Mouse (Mus musculus): ENCODE measurements around the gene Ppp1r15a. TPM values are rescaled to one million over a fixed set of nuclear protein-coding genes. Genes with fewer than 3 reads are reported as not detected.

The Ppp1r15a gene
- polyA plus RNA-seq (2015; fragmentation: Nextera tagmentation; extraction: Ambion mirVana), result 22.9 and 23.0 TPM in 2 replicates

GRCm38 (mm10) chr7:45525809-45526473, at the start of gene Ppp1r15a, which contains the start of gene Plekha4:
Gene Ppp1r15a, minus strand, starts transcription at chr7:45526268.
Gene Plekha4, plus strand, starts transcription at chr7:45526330.
- Histone ChIP-seq H3K9ac (peak within 1 kb of the TSS; percentile 89), H3K4me1 (peaks cover 47% of the 10 kb centered on the region), H3K27ac (peak within 1 kb of the TSS; percentile 82), H3K36me3 (peaks cover 17% of the 10 kb centered on the region), H3K4me2 (peak within 1 kb of the TSS; percentile 82), H3K4me3 (peak within 1 kb of the TSS; percentile 83), H3K9me3 (no peaks in the 10 kb centered on the region), H3K27me3 (no peaks in the 10 kb centered on the region)
- peak; percentile 81 for ATAC-seq (ENCODE audit: insufficient number of reproducible peaks, insufficient read depth, low FRiP score, low TSS enrichment, low read depth)
- WGBS, result under 1% methylated on average over 54 of the region's 54 CpGs

- Histone ChIP-seq H3K9ac (0 out of 2 replicates have a peak overlapping the region, but pooled peaks have one; percentile 36), H3K36me3 (peaks cover 43% of the 10 kb centered on the region), H3K27ac (no peak overlapping the region), H3K4me1 (peaks cover 17% of the 10 kb centered on the region), H3K4me2 (no peak overlapping the region), H3K4me3 (no peak overlapping the region), H3K9me3 (no peaks in the 10 kb centered on the region), H3K27me3 (no peaks in the 10 kb centered on the region)
- no peak for ATAC-seq (ENCODE audit: insufficient number of reproducible peaks, insufficient read depth, low FRiP score, low TSS enrichment, low read depth)
- WGBS, result 82% methylated on average over 15 of the region's 15 CpGs
Observed at GRCm38 (mm10) chr7:45574472-45575379, 48.7 kb upstream of the Ppp1r15a start.

- Histone ChIP-seq H3K4me1 (peaks cover 18% of the 10 kb centered on the region), H3K4me2 (no peak overlapping the region), H3K27ac (no peak overlapping the region), H3K9ac (no peak overlapping the region; the same call in 1 of the 2 replicates), H3K9me3 (no peaks in the 10 kb centered on the region), H3K36me3 (peaks cover 40% of the 10 kb centered on the region), H3K4me3 (no peak overlapping the region), H3K27me3 (no peaks in the 10 kb centered on the region)
- 76% methylated on average over 8 of the region's 8 CpGs for WGBS
- ATAC-seq (ENCODE audit: insufficient number of reproducible peaks, insufficient read depth, low FRiP score, low TSS enrichment, low read depth), result no peak
Observed at GRCm38 (mm10) chr7:45573954-45574353, 47.9 kb upstream of the Ppp1r15a start.

- Histone ChIP-seq H3K9ac (peak overlapping the region; percentile 91; the same call in 1 of the 2 replicates), H3K36me3 (peaks cover 21% of the 10 kb centered on the region), H3K27ac (no peak overlapping the region), H3K27me3 (no peaks in the 10 kb centered on the region), H3K4me1 (peaks cover 28% of the 10 kb centered on the region), H3K4me2 (no peak overlapping the region), H3K4me3 (no peak overlapping the region), H3K9me3 (no peaks in the 10 kb centered on the region)
- ATAC-seq (ENCODE audit: insufficient number of reproducible peaks, insufficient read depth, low FRiP score, low TSS enrichment, low read depth), result no peak
- 42% methylated on average over 1 of the region's 1 CpGs for WGBS
Observed at GRCm38 (mm10) chr7:45571966-45572365, 45.9 kb upstream of the Ppp1r15a start.

GRCm38 (mm10) chr7:45570103-45570741, 44.2 kb upstream of the Ppp1r15a start, which contains the start of gene Bcat2:
Gene Bcat2, plus strand, starts transcription at chr7:45570153.
- H3K9ac ChIP-seq, result peak within 1 kb of the TSS; percentile 91
- peaks cover 28% of the 10 kb centered on the region for H3K4me1 ChIP-seq
- peak within 1 kb of the TSS; percentile 93 for H3K27ac ChIP-seq
- no peaks in the 10 kb centered on the region for H3K9me3 ChIP-seq
- peak within 1 kb of the TSS; percentile 76 for H3K4me3 ChIP-seq
- no peaks in the 10 kb centered on the region for H3K27me3 ChIP-seq
- peak within 1 kb of the TSS; percentile 79 for H3K4me2 ChIP-seq
- peaks cover 6% of the 10 kb centered on the region; the same call in 1 of the 2 replicates for H3K36me3 ChIP-seq
- ATAC-seq (ENCODE audit: insufficient number of reproducible peaks, insufficient read depth, low FRiP score, low TSS enrichment, low read depth), result peak; percentile 60; the same call in 1 of the 2 replicates
- WGBS, result under 1% methylated on average over 41 of the region's 42 CpGs

GRCm38 (mm10) chr7:45568601-45569473, 42.8 kb upstream of the Ppp1r15a start:
- Histone ChIP-seq H3K9ac (0 out of 2 replicates have a peak overlapping the region, but pooled peaks have one; percentile 65), H3K27ac (peak overlapping the region; percentile 78), H3K4me1 (peaks cover 28% of the 10 kb centered on the region), H3K9me3 (no peaks in the 10 kb centered on the region), H3K4me3 (peak overlapping the region; percentile 41), H3K27me3 (no peaks in the 10 kb centered on the region), H3K36me3 (peaks cover 3% of the 10 kb centered on the region; the same call in 1 of the 2 replicates), H3K4me2 (peak overlapping the region; percentile 64)
- 80% methylated on average over 10 of the region's 10 CpGs for WGBS
- ATAC-seq (ENCODE audit: insufficient number of reproducible peaks, insufficient read depth, low FRiP score, low TSS enrichment, low read depth), result no peak

GRCm38 (mm10) chr7:45567780-45568516, 41.9 kb upstream of the Ppp1r15a start:
- Histone ChIP-seq H3K36me3 (no peaks in the 10 kb centered on the region), H3K4me1 (peaks cover 28% of the 10 kb centered on the region), H3K27ac (peak overlapping the region; percentile 78), H3K9ac (peak overlapping the region; percentile 65), H3K9me3 (no peaks in the 10 kb centered on the region), H3K4me2 (peak overlapping the region; percentile 64), H3K4me3 (peak overlapping the region; percentile 41), H3K27me3 (no peaks in the 10 kb centered on the region)
- WGBS, result under 1% methylated on average over 24 of the region's 24 CpGs
- ATAC-seq (ENCODE audit: insufficient number of reproducible peaks, insufficient read depth, low FRiP score, low TSS enrichment, low read depth), result peak; percentile 94

- Histone ChIP-seq H3K27ac (peak overlapping the region; percentile 78; the same call in 1 of the 2 replicates), H3K36me3 (no peaks in the 10 kb centered on the region), H3K27me3 (no peaks in the 10 kb centered on the region), H3K9me3 (no peaks in the 10 kb centered on the region), H3K9ac (0 out of 2 replicates have a peak overlapping the region, but pooled peaks have one; percentile 32), H3K4me3 (no peak overlapping the region), H3K4me1 (peaks cover 28% of the 10 kb centered on the region), H3K4me2 (peak overlapping the region; percentile 64)
- WGBS, result 68% methylated on average over 8 of the region's 8 CpGs
- no peak for ATAC-seq (ENCODE audit: insufficient number of reproducible peaks, insufficient read depth, low FRiP score, low TSS enrichment, low read depth)
Observed at GRCm38 (mm10) chr7:45567112-45567779, 41.2 kb upstream of the Ppp1r15a start.

- Histone ChIP-seq H3K27me3 (no peaks in the 10 kb centered on the region), H3K4me2 (no peak overlapping the region), H3K9me3 (no peaks in the 10 kb centered on the region), H3K36me3 (no peaks in the 10 kb centered on the region), H3K9ac (no peak overlapping the region), H3K27ac (no peak overlapping the region), H3K4me1 (peaks cover 25% of the 10 kb centered on the region), H3K4me3 (no peak overlapping the region)
- WGBS, result 86% methylated on average over 9 of the region's 9 CpGs
- ATAC-seq (ENCODE audit: insufficient number of reproducible peaks, insufficient read depth, low FRiP score, low TSS enrichment, low read depth), result no peak
Observed at GRCm38 (mm10) chr7:45565446-45565845, 39.4 kb upstream of the Ppp1r15a start.

Data from embryonic facial prominence, embryonic 13.5 days (tissue).